18 mouse cellular contexts compared by ENCODE assay signal in genomic region chr1:23555794-23556193, GRCm38 (mm10).
"Had no signal": no experiment of that assay in that cellular context is flagged by ENCODE, and none has a peak within 500 bp of the region (broad histone marks: within the 10 kb centered on the region; RNA-seq: fewer than 3 reads in every experiment).

No protein-coding gene starts in this region.

- H3K27me3 ChIP-seq: liver, embryonic 15.5 days; lung, embryonic 15.5 days; megakaryocyte, embryonic 14.5 days; midbrain, embryonic 13.5 days; midbrain, embryonic 15.5 days; neural tube, embryonic 12.5 days; stomach, embryonic 15.5 days had no signal

- H3K9ac ChIP-seq: liver, embryonic 15.5 days; liver, postnatal 0 days; lung, embryonic 15.5 days; midbrain, embryonic 13.5 days; midbrain, embryonic 15.5 days; neural tube, embryonic 12.5 days; stomach, embryonic 15.5 days had no signal

- ATAC-seq: liver, postnatal 0 days; lung, postnatal 0 days; midbrain, embryonic 13.5 days; midbrain, embryonic 15.5 days had no signal

- H3K4me1 ChIP-seq: liver, embryonic 15.5 days; lung, embryonic 15.5 days; megakaryocyte, embryonic 14.5 days; midbrain, embryonic 13.5 days; midbrain, embryonic 15.5 days; neural tube, embryonic 12.5 days; stomach, embryonic 15.5 days had no signal

- H3K36me3 ChIP-seq: liver, embryonic 15.5 days; lung, embryonic 15.5 days; midbrain, embryonic 13.5 days; midbrain, embryonic 15.5 days; neural tube, embryonic 12.5 days; stomach, embryonic 15.5 days had no signal

- H3K27ac ChIP-seq: liver, embryonic 15.5 days; lung, embryonic 15.5 days; macrophage; midbrain, embryonic 13.5 days; midbrain, embryonic 15.5 days; neural tube, embryonic 12.5 days; stomach, embryonic 15.5 days; stomach, postnatal 0 days had no signal

- DNase-seq: liver, postnatal 0 days; lung, adult 2 months; lung, postnatal 14 days; lung, postnatal 36 days; right cerebral cortex, postnatal 14 days; spleen, adult 18-20 months; thymus, adult 2 months; thymus, postnatal 25 days had no signal

- H3K4me3 ChIP-seq: liver, embryonic 15.5 days; lung, embryonic 15.5 days; megakaryocyte, embryonic 14.5 days; midbrain, embryonic 13.5 days; midbrain, embryonic 15.5 days; neural tube, embryonic 12.5 days; stomach, embryonic 15.5 days had no signal
